Mouse (Mus musculus): ENCODE data around the gene Phactr3. TPM values are rescaled to one million over a fixed set of nuclear protein-coding genes. Genes with fewer than 3 reads are reported as not detected.

Phactr3 gene
- total and polyA plus RNA-seq, 3 experiments = not detected

- H3K27me3 ChIP-seq (ENCODE audit: control insufficient read depth in 1 of 2, insufficient read depth in 2 of 2, low read length in 2 of 2) = no peaks in the 10 kb centered on the region
- no peak for DNase-seq (ENCODE audit: low read depth, low spot score)
- no peaks in the 10 kb centered on the region for H3K4me1 ChIP-seq (ENCODE audit: control insufficient read depth in 1 of 2, insufficient read depth in 2 of 2, low read length in 2 of 2)
- no peaks in the 10 kb centered on the region for H3K36me3 ChIP-seq (ENCODE audit: control insufficient read depth in 1 of 2, insufficient read depth in 2 of 2, low read length in 2 of 2)
- H3K9me3 ChIP-seq (replicated peaks; ENCODE audit: insufficient read depth, low read length) = no peaks in the 10 kb centered on the region
- no peaks in the 10 kb centered on the region for H3K79me2 ChIP-seq (ENCODE audit: control insufficient read depth, insufficient read depth, low read length, poor library complexity)
- TF ChIP-seq MXI1 (IDR thresholded peaks at IDR 0.05; ENCODE audit: low read depth, low read length) (no peak), USF2 (IDR thresholded peaks at IDR 0.05; ENCODE audit: borderline replicate concordance in 1 of 2, insufficient read depth in 1 of 2, low read depth in 1 of 2, low read length in 2 of 2) (no peak), SMC3 (IDR thresholded peaks at IDR 0.05; ENCODE audit: low read depth, low read length) (no peak), EP300 (IDR thresholded peaks at IDR 0.05; ENCODE audit: low read depth in 1 of 2, low read length in 2 of 2) (no peak), ELF1 (IDR thresholded peaks at IDR 0.05; ENCODE audit: low read depth, low read length) (no peak), ETS1 (IDR thresholded peaks at IDR 0.05; ENCODE audit: low read depth, low read length) (no peak), GATA1 (IDR thresholded peaks at IDR 0.05; ENCODE audit: low read depth, low read length) (no peak), MAFK (IDR thresholded peaks at IDR 0.05; ENCODE audit: borderline replicate concordance, low read depth, low read length) (no peak)
- no peak overlapping the region for H3K27ac ChIP-seq (ENCODE audit: control insufficient read depth, low read depth, low read length)
- no peak overlapping the region for H3K4me3 ChIP-seq (ENCODE audit: control insufficient read depth in 1 of 2, insufficient read depth in 1 of 2, low read depth in 2 of 2, low read length in 2 of 2)
- H3K9ac ChIP-seq (ENCODE audit: control insufficient read depth, low read depth, low read length, poor library complexity, severe bottlenecking) = no peak overlapping the region
Measured at GRCm38 (mm10) chr2:178193445-178193844, 74.7 kb downstream of the Phactr3 start.

GRCm38 (mm10) chr2:178194908-178195307 lies 76.1 kb downstream of the Phactr3 start:
- H3K27ac ChIP-seq (ENCODE audit: control insufficient read depth, low read depth, low read length) = no peak overlapping the region
- no peaks in the 10 kb centered on the region for H3K4me1 ChIP-seq (ENCODE audit: control insufficient read depth in 1 of 2, insufficient read depth in 2 of 2, low read length in 2 of 2)
- H3K36me3 ChIP-seq (ENCODE audit: control insufficient read depth in 1 of 2, insufficient read depth in 2 of 2, low read length in 2 of 2) = no peaks in the 10 kb centered on the region
- H3K9ac ChIP-seq (ENCODE audit: control insufficient read depth, low read depth, low read length, poor library complexity, severe bottlenecking) = no peak overlapping the region
- no peaks in the 10 kb centered on the region for H3K27me3 ChIP-seq (ENCODE audit: control insufficient read depth in 1 of 2, insufficient read depth in 2 of 2, low read length in 2 of 2)
- no peaks in the 10 kb centered on the region for H3K9me3 ChIP-seq (replicated peaks; ENCODE audit: insufficient read depth, low read length)
- H3K4me3 ChIP-seq (ENCODE audit: control insufficient read depth in 1 of 2, insufficient read depth in 1 of 2, low read depth in 2 of 2, low read length in 2 of 2) = no peak overlapping the region
- TF ChIP-seq RAD21 (IDR thresholded peaks at IDR 0.05; ENCODE audit: low read depth, low read length) = no peak
- TF ChIP-seq HCFC1 (IDR thresholded peaks at IDR 0.05; ENCODE audit: low read depth, low read length) = no peak
- no peak for TF ChIP-seq TCF12 (IDR thresholded peaks at IDR 0.05; ENCODE audit: low read depth, low read length)
- TF ChIP-seq KAT2A (conservative IDR thresholded peaks at IDR 0.05; ENCODE audit: low read depth, low read length) = no peak
- no peak for TF ChIP-seq SMC3 (IDR thresholded peaks at IDR 0.05; ENCODE audit: low read depth, low read length)
- no peak for TF ChIP-seq TAL1 (IDR thresholded peaks at IDR 0.05; ENCODE audit: low read length)
- TF ChIP-seq ZMIZ1 (IDR thresholded peaks at IDR 0.05; ENCODE audit: low read depth, low read length) = no peak
- no peak for TF ChIP-seq JUND (IDR thresholded peaks at IDR 0.05; ENCODE audit: low read depth, low read length)
- no peak for TF ChIP-seq GABPA (IDR thresholded peaks at IDR 0.05; ENCODE audit: low read depth, low read length)
- TF ChIP-seq MAFK (IDR thresholded peaks at IDR 0.05; ENCODE audit: borderline replicate concordance, low read depth, low read length) = no peak
- TF ChIP-seq ETS1 (IDR thresholded peaks at IDR 0.05; ENCODE audit: low read depth, low read length) = no peak
- TF ChIP-seq MYC (IDR thresholded peaks at IDR 0.05; ENCODE audit: low read depth, low read length) = no peak
- no peak for TF ChIP-seq POLR2AphosphoS5 (IDR thresholded peaks at IDR 0.05; ENCODE audit: borderline replicate concordance, low read depth, low read length)
- TF ChIP-seq TBP (IDR thresholded peaks at IDR 0.05; ENCODE audit: low read depth, low read length) = no peak
- H3K79me2 ChIP-seq (ENCODE audit: control insufficient read depth, insufficient read depth, low read length, poor library complexity) = no peaks in the 10 kb centered on the region
- no peak for DNase-seq (ENCODE audit: low read depth, low spot score)

Data from MEL (cell line).